Mouse (Mus musculus) ovary, postnatal 14 days (tissue): ENCODE results near the gene Llgl2.
A peak's percentile ranks its signal among the peaks of the same experiment; 100 is the strongest.

ENCODE experiments used
- DNase-seq: peaks from one replicate; pipeline ENCODE4 v3.0.0; 2022; ENCODE audit warnings: low spot score

Llgl2 gene

GRCm38 (mm10) chr11:115878071-115878470, 54.2 kb downstream of the Llgl2 start:
- no peak for DNase-seq

- no peak for DNase-seq
Measured at GRCm38 (mm10) chr11:115881002-115881401, 57.2 kb downstream of the Llgl2 start.

GRCm38 (mm10) chr11:115883251-115883650, 59.4 kb downstream of the Llgl2 start:
- DNase-seq: no peak

- DNase-seq: no peak
Measured at GRCm38 (mm10) chr11:115884361-115884760, 60.5 kb downstream of the Llgl2 start.

- no peak for DNase-seq
Measured at GRCm38 (mm10) chr11:115885281-115885680, 61.4 kb downstream of the Llgl2 start.

- DNase-seq: no peak
Measured at GRCm38 (mm10) chr11:115886446-115886845, 62.6 kb downstream of the Llgl2 start.

GRCm38 (mm10) chr11:115888020-115888419, 64.2 kb downstream of the Llgl2 start:
- DNase-seq: no peak

GRCm38 (mm10) chr11:115889159-115889558, 65.3 kb downstream of the Llgl2 start:
- no peak for DNase-seq

- DNase-seq: no peak
Measured at GRCm38 (mm10) chr11:115892213-115892612, 68.4 kb downstream of the Llgl2 start.

- DNase-seq: no peak
Measured at GRCm38 (mm10) chr11:115893071-115893470, 69.2 kb downstream of the Llgl2 start.

GRCm38 (mm10) chr11:115894755-115895520, 71.1 kb downstream of the Llgl2 start:
- no peak for DNase-seq

- DNase-seq: no peak
Measured at GRCm38 (mm10) chr11:115898446-115898845, 74.6 kb downstream of the Llgl2 start.

- DNase-seq: no peak
Measured at GRCm38 (mm10) chr11:115898886-115899285, 75.0 kb downstream of the Llgl2 start.

- DNase-seq: peak; percentile 52
Measured at GRCm38 (mm10) chr11:115899486-115900266, 75.8 kb downstream of the Llgl2 start, which contains the start of gene Smim5. Gene Smim5, plus strand, starts transcription at chr11:115899966.

GRCm38 (mm10) chr11:115900561-115901337, 76.9 kb downstream of the Llgl2 start:
- no peak for DNase-seq

GRCm38 (mm10) chr11:115901338-115902161, 77.7 kb downstream of the Llgl2 start:
- DNase-seq: no peak

GRCm38 (mm10) chr11:115902177-115902576, 78.3 kb downstream of the Llgl2 start:
- DNase-seq: no peak

GRCm38 (mm10) chr11:115902831-115903230, 79.0 kb downstream of the Llgl2 start:
- peak; percentile 59 for DNase-seq

- DNase-seq: no peak
Measured at GRCm38 (mm10) chr11:115903384-115904230, 79.8 kb downstream of the Llgl2 start.

GRCm38 (mm10) chr11:115904231-115904955, 80.5 kb downstream of the Llgl2 start:
- DNase-seq: no peak
